22 mouse cellular contexts compared by ENCODE assay signal in the genomic region with DNA sequence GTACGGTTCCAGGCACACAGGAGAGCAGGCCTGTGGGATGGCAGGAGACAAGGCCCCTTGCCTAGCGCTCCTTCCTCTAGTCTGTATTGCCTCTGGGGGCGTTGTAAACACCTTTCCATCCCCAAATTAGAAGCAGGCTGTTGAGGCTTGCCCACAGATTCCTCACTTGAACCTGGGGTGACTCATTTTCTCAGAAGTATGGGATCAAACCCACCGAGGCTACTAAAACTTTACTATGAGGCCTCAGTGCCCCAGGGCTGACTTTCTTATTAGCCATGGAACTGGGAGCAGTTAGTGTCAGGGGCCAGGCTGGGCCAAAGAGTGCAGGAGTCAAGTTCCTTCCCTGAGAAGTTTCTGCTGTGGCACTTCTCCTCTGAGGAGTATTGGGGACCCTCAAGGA. TPM values are rescaled to one million over a fixed set of nuclear protein-coding genes. Genes with fewer than 3 reads are reported as not detected.
"Had no signal": no experiment of that assay in that cellular context is flagged by ENCODE, and none has a peak within 500 bp of the region (broad histone marks: within the 10 kb centered on the region; RNA-seq: fewer than 3 reads in every experiment).

No protein-coding gene starts in this region.

- H3K4me3 ChIP-seq: heart, embryonic 10.5 days; heart, embryonic 12.5 days; hindbrain, embryonic 10.5 days; hindbrain, embryonic 12.5 days; intestine, embryonic 15.5 days; limb, embryonic 13.5 days; limb, embryonic 15.5 days; liver, embryonic 12.5 days had no signal

- H3K9me3 ChIP-seq: heart, embryonic 10.5 days; heart, embryonic 12.5 days; hindbrain, embryonic 10.5 days; hindbrain, embryonic 12.5 days; intestine, embryonic 15.5 days; limb, embryonic 13.5 days; limb, embryonic 15.5 days; liver, embryonic 12.5 days had no signal

- ATAC-seq: hindbrain, embryonic 16.5 days; inflammation-experienced regulatory T-cells, adult 6 months; intestine, embryonic 15.5 days; intestine, postnatal 0 days; liver, embryonic 12.5 days had no signal

- DNase-seq: gastrocnemius, postnatal 25 days; heart, postnatal 4 days; kidney, postnatal 4 days; layer of hippocampus, adult 9-11 months; layer of hippocampus, postnatal 36 days had no signal

- H3K36me3 ChIP-seq: heart, embryonic 10.5 days; heart, embryonic 12.5 days; hindbrain, embryonic 10.5 days; hindbrain, embryonic 12.5 days; intestine, embryonic 15.5 days; limb, embryonic 13.5 days; limb, embryonic 15.5 days; liver, embryonic 12.5 days had no signal

- H3K4me2 ChIP-seq: heart, embryonic 12.5 days; hindbrain, embryonic 12.5 days; hindbrain, embryonic 14.5 days; intestine, embryonic 15.5 days; limb, embryonic 13.5 days; limb, embryonic 15.5 days; liver, embryonic 12.5 days had no signal

- H3K27ac ChIP-seq: hindbrain, embryonic 10.5 days; hindbrain, embryonic 12.5 days; hindbrain, embryonic 14.5 days; intestine, embryonic 15.5 days; kidney, postnatal 0 days; limb, embryonic 13.5 days; limb, embryonic 15.5 days; liver, embryonic 12.5 days; liver, embryonic 14.5 days had no signal

- H3K9ac ChIP-seq: heart, embryonic 12.5 days; hindbrain, embryonic 12.5 days; hindbrain, embryonic 14.5 days; intestine, embryonic 15.5 days; limb, embryonic 15.5 days; liver, embryonic 12.5 days; liver, embryonic 14.5 days had no signal

- H3K27me3 ChIP-seq: heart, embryonic 12.5 days; hindbrain, embryonic 12.5 days; intestine, embryonic 15.5 days; limb, embryonic 13.5 days; limb, embryonic 15.5 days; liver, embryonic 12.5 days had no signal

- H3K4me1 ChIP-seq: hindbrain, embryonic 12.5 days; intestine, embryonic 15.5 days; liver, embryonic 12.5 days had no signal

RNA-seq across cellular contexts. Expression of gene Fat2, which starts 28.9 kb away (rescaled TPM):
- polyA plus RNA-seq: heart, embryonic 12.5 days; heart, embryonic 14.5 days; inflammation-experienced regulatory T-cells, adult 6 months; intestine, postnatal 0 days; liver, adult 2 months; liver, embryonic 12.5 days; liver, embryonic 16.5 days had no signal

RNA-seq across cellular contexts. Expression of gene Sparc, which starts 57.7 kb away (rescaled TPM):
- polyA plus RNA-seq: inflammation-experienced regulatory T-cells, adult 6 months had no signal
